Mouse (Mus musculus) midbrain, embryonic 13.5 days (tissue): ENCODE results near the gene Cdc42ep1. TPM values are rescaled to one million over a fixed set of nuclear protein-coding genes. Genes with fewer than 3 reads are reported as not detected.
"Not testable (repeated sequence)": the region's sequence is repeated elsewhere in the genome, so short reads cannot be mapped to it uniquely, and the experiment has no call there.

ENCODE experiments used
- ATAC-seq: fragments of 200-750 bp; cut with Nextera tagmentation; 2 replicates; pipeline ENCODE4 v1.8.0; 2017; ENCODE audit warnings: mild to moderate bottlenecking, moderate TSS enrichment, moderate library complexity
- H3K27ac ChIP-seq: fragments of 300-500 bp; sonication (generic); 2 replicates; pipeline ENCODE4 v1.5.1; 2015; ENCODE audit warnings: inconsistent platforms, mild to moderate bottlenecking, moderate library complexity
- H3K27me3 ChIP-seq: fragments of 300-500 bp; sonication (generic); 2 replicates; pipeline ENCODE4 v1.6.1; 2015; ENCODE audit warnings: mild to moderate bottlenecking, inconsistent platforms
- H3K36me3 ChIP-seq: fragments of 300-500 bp; sonication (generic); 2 replicates; pipeline ENCODE4 v1.6.1; 2015; ENCODE audit warnings: mild to moderate bottlenecking, inconsistent platforms
- H3K4me1 ChIP-seq: fragments of 300-500 bp; sonication (generic); replicated peaks from 2 replicates; pipeline ENCODE4 v1.6.1; 2015; ENCODE audit warnings: inconsistent platforms
- H3K4me2 ChIP-seq: fragments of 300-500 bp; sonication (generic); replicated peaks from 2 replicates; pipeline ENCODE4 v1.6.1; 2015; ENCODE audit warnings: moderate library complexity, mild to moderate bottlenecking, inconsistent platforms
- H3K4me3 ChIP-seq: fragments of 300-500 bp; sonication (generic); replicated peaks from 2 replicates; pipeline ENCODE4 v1.5.1; 2015; ENCODE audit warnings: mild to moderate bottlenecking, inconsistent platforms
- H3K9ac ChIP-seq: fragments of 300-500 bp; sonication (generic); replicated peaks from 2 replicates; pipeline ENCODE4 v1.6.1; 2015; ENCODE audit warnings: mild to moderate bottlenecking, inconsistent platforms
- H3K9me3 ChIP-seq: fragments of 300-500 bp; sonication (generic); 2 replicates; pipeline ENCODE4 v1.6.1; 2016; ENCODE audit warnings: mild to moderate bottlenecking, inconsistent platforms
- WGBS: fragments of 180-500 bp; shearing (Covaris S2); methylation state at CpG from one replicate; pipeline ENCODE4 v1.1.7; 2015; 5-methylcytosine and 5-hydroxymethylcytosine counted together
- polyA plus RNA-seq: library from polyadenylated mRNA; unstranded; fragments of >200 nt; fragmentation: Nextera tagmentation; extraction: Ambion mirVana; gene quantifications from 2 replicates; pipeline ENCODE4 v1.2.1, GENCODE M21; 2015

Cdc42ep1 gene
- polyA plus RNA-seq, 1 experiment from 2014 or later: 8.5 TPM

GRCm38 (mm10) chr15:78843581-78844469 lies 1.4 kb downstream of the Cdc42ep1 start:
- ATAC-seq: no peak
- H3K9ac ChIP-seq: peak overlapping the region; percentile 50; the same call in 1 of the 2 replicates
- H3K27ac ChIP-seq: no peak overlapping the region
- H3K36me3 ChIP-seq: no peaks in the 10 kb centered on the region
- 43% methylated on average over 21 of the region's 21 CpGs for WGBS
- H3K27me3 ChIP-seq: peaks cover 47% of the 10 kb centered on the region
- H3K4me2 ChIP-seq: peak overlapping the region; percentile 77
- H3K9me3 ChIP-seq: no peaks in the 10 kb centered on the region
- peaks cover 54% of the 10 kb centered on the region for H3K4me1 ChIP-seq
- peak overlapping the region; percentile 40 for H3K4me3 ChIP-seq

GRCm38 (mm10) chr15:78844791-78845190 lies 2.4 kb downstream of the Cdc42ep1 start:
- ATAC-seq: no peak
- no peak overlapping the region for H3K4me3 ChIP-seq
- H3K27me3 ChIP-seq: peaks cover 51% of the 10 kb centered on the region
- no peak overlapping the region for H3K27ac ChIP-seq
- H3K9me3 ChIP-seq: no peaks in the 10 kb centered on the region
- peaks cover 46% of the 10 kb centered on the region for H3K4me1 ChIP-seq
- no peak overlapping the region for H3K9ac ChIP-seq
- H3K4me2 ChIP-seq: 0 out of 2 replicates have a peak overlapping the region, but pooled peaks have one; percentile 3
- WGBS: 38% methylated on average over 9 of the region's 9 CpGs
- no peaks in the 10 kb centered on the region for H3K36me3 ChIP-seq

GRCm38 (mm10) chr15:78845321-78845720 lies 2.9 kb downstream of the Cdc42ep1 start:
- H3K27me3 ChIP-seq: peaks cover 52% of the 10 kb centered on the region
- H3K36me3 ChIP-seq: no peaks in the 10 kb centered on the region
- no peak overlapping the region for H3K27ac ChIP-seq
- 80% methylated on average over 11 of the region's 11 CpGs for WGBS
- H3K4me2 ChIP-seq: no peak overlapping the region
- H3K9ac ChIP-seq: no peak overlapping the region
- no peak overlapping the region for H3K4me3 ChIP-seq
- peaks cover 41% of the 10 kb centered on the region for H3K4me1 ChIP-seq
- no peaks in the 10 kb centered on the region for H3K9me3 ChIP-seq
- no peak for ATAC-seq

- Histone ChIP-seq H3K9me3 (no peaks in the 10 kb centered on the region), H3K4me3 (no peak overlapping the region), H3K4me2 (no peak overlapping the region), H3K27ac (no peak overlapping the region), H3K4me1 (peaks cover 36% of the 10 kb centered on the region), H3K36me3 (no peaks in the 10 kb centered on the region), H3K9ac (no peak overlapping the region), H3K27me3 (peaks cover 49% of the 10 kb centered on the region)
- no peak for ATAC-seq
- WGBS: 87% methylated on average over 8 of the region's 8 CpGs
These were observed 3.4 kb downstream of the Cdc42ep1 start for GRCm38 (mm10) chr15:78845867-78846266.

GRCm38 (mm10) chr15:78846352-78846751 lies 3.9 kb downstream of the Cdc42ep1 start:
- Histone ChIP-seq H3K9me3 (no peaks in the 10 kb centered on the region), H3K27me3 (peaks cover 47% of the 10 kb centered on the region), H3K4me2 (no peak overlapping the region), H3K36me3 (no peaks in the 10 kb centered on the region), H3K4me3 (no peak overlapping the region), H3K27ac (no peak overlapping the region), H3K9ac (no peak overlapping the region; the same call in 1 of the 2 replicates), H3K4me1 (peaks cover 31% of the 10 kb centered on the region)
- 75% methylated on average over 8 of the region's 8 CpGs for WGBS
- ATAC-seq: no peak

GRCm38 (mm10) chr15:78846805-78847204 lies 4.4 kb downstream of the Cdc42ep1 start:
- not testable (repeated sequence) for H3K36me3 ChIP-seq, H3K9me3 ChIP-seq, H3K4me2 ChIP-seq, ATAC-seq, H3K4me3 ChIP-seq, H3K27ac ChIP-seq, H3K9ac ChIP-seq
- WGBS: 83% methylated on average over 7 of the region's 7 CpGs
- Histone ChIP-seq H3K4me1 (peaks cover 31% of the 10 kb centered on the region), H3K27me3 (peaks cover 42% of the 10 kb centered on the region)

GRCm38 (mm10) chr15:78848467-78848866 lies 6.0 kb downstream of the Cdc42ep1 start:
- ATAC-seq: no peak
- H3K4me3 ChIP-seq: no peak overlapping the region
- H3K9me3 ChIP-seq: no peaks in the 10 kb centered on the region
- no peak overlapping the region for H3K9ac ChIP-seq
- peaks cover 32% of the 10 kb centered on the region for H3K27me3 ChIP-seq
- peaks cover 18% of the 10 kb centered on the region; the same call in 1 of the 2 replicates for H3K4me1 ChIP-seq
- no peaks in the 10 kb centered on the region for H3K36me3 ChIP-seq
- 32% methylated on average over 5 of the region's 5 CpGs for WGBS
- no peak overlapping the region for H3K4me2 ChIP-seq
- H3K27ac ChIP-seq: no peak overlapping the region

GRCm38 (mm10) chr15:78849485-78849884 lies 7.1 kb downstream of the Cdc42ep1 start:
- 82% methylated on average over 12 of the region's 12 CpGs for WGBS
- Histone ChIP-seq H3K9me3 (no peaks in the 10 kb centered on the region), H3K9ac (no peak overlapping the region), H3K4me2 (no peak overlapping the region), H3K27ac (no peak overlapping the region), H3K36me3 (no peaks in the 10 kb centered on the region), H3K4me3 (no peak overlapping the region), H3K4me1 (peaks cover 10% of the 10 kb centered on the region; the same call in 1 of the 2 replicates), H3K27me3 (peaks cover 22% of the 10 kb centered on the region)
- no peak for ATAC-seq

- ATAC-seq: no peak
- 77% methylated on average over 15 of the region's 15 CpGs for WGBS
These were observed 7.8 kb downstream of the Cdc42ep1 start for GRCm38 (mm10) chr15:78850059-78850824.

GRCm38 (mm10) chr15:78850944-78851343 lies 8.5 kb downstream of the Cdc42ep1 start:
- Histone ChIP-seq H3K4me2 (no peak overlapping the region), H3K4me3 (no peak overlapping the region), H3K27me3 (peaks cover 17% of the 10 kb centered on the region), H3K27ac (no peak overlapping the region), H3K4me1 (0 out of 2 replicates have a peak, but pooled peaks cover 5% of the 10 kb centered on the region), H3K9me3 (no peaks in the 10 kb centered on the region), H3K36me3 (no peaks in the 10 kb centered on the region), H3K9ac (no peak overlapping the region)
- 76% methylated on average over 6 of the region's 6 CpGs for WGBS
- ATAC-seq: no peak

More at GRCm38 (mm10) chr15:78850059-78850824, 7.8 kb downstream of the Cdc42ep1 start:
- Histone ChIP-seq H3K27ac (no peak overlapping the region), H3K27me3 (peaks cover 17% of the 10 kb centered on the region), H3K9me3 (no peaks in the 10 kb centered on the region), H3K9ac (no peak overlapping the region), H3K36me3 (no peaks in the 10 kb centered on the region), H3K4me1 (peaks cover 5% of the 10 kb centered on the region; the same call in 1 of the 2 replicates), H3K4me2 (no peak overlapping the region), H3K4me3 (no peak overlapping the region)

GRCm38 (mm10) chr15:78851505-78852153 lies 9.2 kb downstream of the Cdc42ep1 start:
- Histone ChIP-seq H3K27ac (no peak overlapping the region), H3K9ac (no peak overlapping the region), H3K36me3 (no peaks in the 10 kb centered on the region), H3K9me3 (no peaks in the 10 kb centered on the region), H3K4me2 (no peak overlapping the region; the same call in 1 of the 2 replicates), H3K4me3 (no peak overlapping the region), H3K27me3 (peaks cover 17% of the 10 kb centered on the region; the same call in 1 of the 2 replicates), H3K4me1 (0 out of 2 replicates have a peak, but pooled peaks cover 5% of the 10 kb centered on the region)
- ATAC-seq: peak; percentile 79
- 21% methylated on average over 13 of the region's 13 CpGs for WGBS
